Mouse (Mus musculus): ENCODE data around the gene Blvrb. TPM values are rescaled to one million over a fixed set of nuclear protein-coding genes. Genes with fewer than 3 reads are reported as not detected.

Gene Blvrb
- polyA plus RNA-seq, 1 experiment: 25.2 TPM

GRCm38 (mm10) chr7:27417151-27417550 lies 30.6 kb upstream of the Blvrb start:
- Histone ChIP-seq H3K27me3 (ENCODE audit: control insufficient read depth, insufficient read depth, low read length) (no peaks in the 10 kb centered on the region; the same call in 1 of the 2 replicates), H3K27ac (ENCODE audit: insufficient read depth, low read length) (no peak overlapping the region), H3K4me1 (ENCODE audit: control insufficient read depth, insufficient read depth, low read length) (no peaks in the 10 kb centered on the region), H3K4me3 (replicated peaks; ENCODE audit: insufficient read depth, low read depth, low read length) (no peak overlapping the region)
- TF ChIP-seq CTCF (IDR thresholded peaks at IDR 0.05; ENCODE audit: borderline replicate concordance, insufficient read depth, low read depth, low read length) (no peak), POLR2A (IDR thresholded peaks at IDR 0.05; ENCODE audit: borderline replicate concordance, insufficient read depth, low read length) (no peak)
- WGBS: 85% methylated on average over 2 of the region's 2 CpGs
- no peak for DNase-seq

GRCm38 (mm10) chr7:27419101-27419500 lies 28.7 kb upstream of the Blvrb start:
- 83% methylated on average over 3 of the region's 3 CpGs for WGBS
- H3K4me1 ChIP-seq (ENCODE audit: control insufficient read depth, insufficient read depth, low read length): peaks cover 5% of the 10 kb centered on the region

GRCm38 (mm10) chr7:27423556-27424326 lies 24.0 kb upstream of the Blvrb start:
- Histone ChIP-seq H3K4me3 (replicated peaks; ENCODE audit: insufficient read depth, low read depth, low read length) (no peak overlapping the region), H3K4me1 (ENCODE audit: control insufficient read depth, insufficient read depth, low read length) (peaks cover 12% of the 10 kb centered on the region), H3K27me3 (ENCODE audit: control insufficient read depth, insufficient read depth, low read length) (no peaks in the 10 kb centered on the region), H3K27ac (ENCODE audit: insufficient read depth, low read length) (no peak overlapping the region)
- TF ChIP-seq CTCF (IDR thresholded peaks at IDR 0.05; ENCODE audit: borderline replicate concordance, insufficient read depth, low read depth, low read length) (no peak), POLR2A (IDR thresholded peaks at IDR 0.05; ENCODE audit: borderline replicate concordance, insufficient read depth, low read length) (no peak)
- WGBS: 33% methylated on average over 12 of the region's 12 CpGs
- peak in 1 of 2 experiments; percentile 25 for DNase-seq

More at GRCm38 (mm10) chr7:27419101-27419500, 28.7 kb upstream of the Blvrb start:
- H3K27ac ChIP-seq (ENCODE audit: insufficient read depth, low read length): no peak overlapping the region
- H3K4me3 ChIP-seq (replicated peaks; ENCODE audit: insufficient read depth, low read depth, low read length): no peak overlapping the region
- no peak for TF ChIP-seq POLR2A (IDR thresholded peaks at IDR 0.05; ENCODE audit: borderline replicate concordance, insufficient read depth, low read length)
- TF ChIP-seq CTCF (IDR thresholded peaks at IDR 0.05; ENCODE audit: borderline replicate concordance, insufficient read depth, low read depth, low read length): peak; percentile 26; the same call in 1 of the 2 replicates
- no peaks in the 10 kb centered on the region; the same call in 1 of the 2 replicates for H3K27me3 ChIP-seq (ENCODE audit: control insufficient read depth, insufficient read depth, low read length)
- DNase-seq: no peak

GRCm38 (mm10) chr7:27427387-27427786 lies 20.4 kb upstream of the Blvrb start:
- peak in 1 of 2 experiments; percentile 32 for DNase-seq
- Histone ChIP-seq H3K27ac (ENCODE audit: insufficient read depth, low read length) (no peak overlapping the region), H3K27me3 (ENCODE audit: control insufficient read depth, insufficient read depth, low read length) (no peaks in the 10 kb centered on the region), H3K4me3 (replicated peaks; ENCODE audit: insufficient read depth, low read depth, low read length) (no peak overlapping the region), H3K4me1 (ENCODE audit: control insufficient read depth, insufficient read depth, low read length) (peaks cover 12% of the 10 kb centered on the region)
- WGBS: 35% methylated on average over 1 of the region's 1 CpGs
- TF ChIP-seq CTCF (IDR thresholded peaks at IDR 0.05; ENCODE audit: borderline replicate concordance, insufficient read depth, low read depth, low read length) (no peak), POLR2A (IDR thresholded peaks at IDR 0.05; ENCODE audit: borderline replicate concordance, insufficient read depth, low read length) (no peak)

- no peak overlapping the region for H3K4me3 ChIP-seq (replicated peaks; ENCODE audit: insufficient read depth, low read depth, low read length)
- TF ChIP-seq POLR2A (IDR thresholded peaks at IDR 0.05; ENCODE audit: borderline replicate concordance, insufficient read depth, low read length): no peak
- TF ChIP-seq CTCF (IDR thresholded peaks at IDR 0.05; ENCODE audit: borderline replicate concordance, insufficient read depth, low read depth, low read length): no peak
- WGBS: 41% methylated on average over 11 of the region's 11 CpGs
- no peak for DNase-seq
- no peak overlapping the region for H3K27ac ChIP-seq (ENCODE audit: insufficient read depth, low read length)
- H3K4me1 ChIP-seq (ENCODE audit: control insufficient read depth, insufficient read depth, low read length): peaks cover 12% of the 10 kb centered on the region
- H3K27me3 ChIP-seq (ENCODE audit: control insufficient read depth, insufficient read depth, low read length): no peaks in the 10 kb centered on the region
Observed at GRCm38 (mm10) chr7:27428002-27428401, 19.8 kb upstream of the Blvrb start.

- DNase-seq: no peak
- Histone ChIP-seq H3K27ac (ENCODE audit: insufficient read depth, low read length) (no peak overlapping the region), H3K27me3 (ENCODE audit: control insufficient read depth, insufficient read depth, low read length) (no peaks in the 10 kb centered on the region), H3K4me3 (replicated peaks; ENCODE audit: insufficient read depth, low read depth, low read length) (no peak overlapping the region), H3K4me1 (ENCODE audit: control insufficient read depth, insufficient read depth, low read length) (peaks cover 7% of the 10 kb centered on the region)
- no peak for TF ChIP-seq POLR2A (IDR thresholded peaks at IDR 0.05; ENCODE audit: borderline replicate concordance, insufficient read depth, low read length)
- 0 out of 2 replicates have a peak, but pooled peaks have one; percentile 6 for TF ChIP-seq CTCF (IDR thresholded peaks at IDR 0.05; ENCODE audit: borderline replicate concordance, insufficient read depth, low read depth, low read length)
- 53% methylated on average over 2 of the region's 2 CpGs for WGBS
Observed at GRCm38 (mm10) chr7:27429135-27429534, 18.6 kb upstream of the Blvrb start.

- WGBS: 56% methylated on average over 10 of the region's 10 CpGs
- DNase-seq: no peak
- H3K27me3 ChIP-seq (ENCODE audit: control insufficient read depth, insufficient read depth, low read length): no peaks in the 10 kb centered on the region
- no peak overlapping the region for H3K27ac ChIP-seq (ENCODE audit: insufficient read depth, low read length)
- H3K4me1 ChIP-seq (ENCODE audit: control insufficient read depth, insufficient read depth, low read length): no peaks in the 10 kb centered on the region
- TF ChIP-seq POLR2A (IDR thresholded peaks at IDR 0.05; ENCODE audit: borderline replicate concordance, insufficient read depth, low read length): no peak
- no peak for TF ChIP-seq CTCF (IDR thresholded peaks at IDR 0.05; ENCODE audit: borderline replicate concordance, insufficient read depth, low read depth, low read length)
- H3K4me3 ChIP-seq (replicated peaks; ENCODE audit: insufficient read depth, low read depth, low read length): no peak overlapping the region
Observed at GRCm38 (mm10) chr7:27433349-27433748, 14.4 kb upstream of the Blvrb start.

GRCm38 (mm10) chr7:27433794-27434193 lies 14.0 kb upstream of the Blvrb start:
- Histone ChIP-seq H3K27ac (ENCODE audit: insufficient read depth, low read length) (no peak overlapping the region), H3K27me3 (ENCODE audit: control insufficient read depth, insufficient read depth, low read length) (no peaks in the 10 kb centered on the region), H3K4me1 (ENCODE audit: control insufficient read depth, insufficient read depth, low read length) (no peaks in the 10 kb centered on the region), H3K4me3 (replicated peaks; ENCODE audit: insufficient read depth, low read depth, low read length) (no peak overlapping the region)
- DNase-seq: no peak
- 49% methylated on average over 10 of the region's 10 CpGs for WGBS
- no peak for TF ChIP-seq CTCF (IDR thresholded peaks at IDR 0.05; ENCODE audit: borderline replicate concordance, insufficient read depth, low read depth, low read length)
- no peak for TF ChIP-seq POLR2A (IDR thresholded peaks at IDR 0.05; ENCODE audit: borderline replicate concordance, insufficient read depth, low read length)

Data from cerebellum, adult 2 months (tissue).